Mouse (Mus musculus): ENCODE data around the gene Khdrbs2. TPM values are rescaled to one million over a fixed set of nuclear protein-coding genes. Genes with fewer than 3 reads are reported as not detected.

Khdrbs2 gene
- total RNA-seq (2023; ENCODE audit: inconsistent age) = not detected in 4 replicates

DNA sequence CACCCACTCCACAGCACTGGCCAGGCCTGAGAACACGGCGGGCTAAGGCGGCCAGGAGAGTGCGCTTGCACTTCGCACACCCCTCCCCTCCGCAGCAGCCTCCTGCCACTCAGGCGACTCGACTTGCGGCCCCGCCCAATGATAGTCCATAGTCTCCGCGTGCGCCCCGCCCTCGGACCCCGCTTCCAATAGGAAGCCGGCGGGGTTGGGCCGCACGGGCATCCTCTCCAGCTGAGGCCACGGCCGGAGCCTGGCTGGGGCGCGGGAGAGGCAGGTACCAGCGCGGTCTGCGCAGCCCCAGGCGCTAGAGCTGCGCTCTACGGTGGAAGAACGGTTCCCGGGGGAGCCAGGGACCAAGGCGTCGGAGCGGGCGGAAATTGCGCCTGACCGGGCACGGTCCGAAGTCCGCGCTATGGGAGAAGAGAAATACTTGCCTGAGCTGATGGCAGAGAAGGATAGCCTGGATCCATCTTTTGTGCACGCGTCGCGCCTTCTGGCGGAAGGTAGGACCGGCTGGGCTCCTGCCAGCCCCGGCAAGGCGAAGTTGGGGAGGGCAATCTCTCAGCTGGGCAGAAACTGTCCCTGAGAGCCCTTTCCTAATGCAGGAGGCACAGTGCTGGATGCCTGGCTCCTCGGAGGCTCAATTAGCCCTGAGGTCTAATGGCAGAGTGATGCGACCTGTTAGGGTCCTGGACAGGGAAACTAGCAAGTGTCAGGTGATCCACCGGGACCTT, at the start of gene Khdrbs2:
Gene Khdrbs2 (plus strand): TSS at position 209 of the 734 bp plus-strand sequence.

DNA sequence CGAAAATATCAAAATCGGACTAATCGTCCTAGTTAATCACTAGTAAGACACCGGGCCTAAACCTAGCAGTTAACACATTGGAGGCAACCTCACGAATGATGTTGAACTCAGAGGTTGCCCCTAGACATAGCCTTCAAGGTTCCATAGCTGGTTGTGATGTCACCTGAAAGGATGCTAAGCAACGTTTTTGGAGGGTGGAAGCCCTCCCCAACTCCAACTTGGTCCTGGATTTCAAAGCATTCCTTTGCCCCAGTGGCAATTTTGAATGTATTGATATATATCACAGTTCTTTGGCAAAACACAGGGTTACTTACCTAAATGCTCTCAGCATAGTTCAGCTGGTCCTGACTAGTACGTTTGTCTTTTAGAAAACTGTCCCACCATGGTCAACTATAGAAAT, 374.7 kb downstream of the Khdrbs2 start, which contains the start of gene Gm5415:
Gene Gm5415 (minus strand): TSS at position 101 of the 400 bp plus-strand sequence.

